Mouse (Mus musculus): ENCODE data around the gene Fcamr. TPM values are rescaled to one million over a fixed set of nuclear protein-coding genes. Genes with fewer than 3 reads are reported as not detected.

The Fcamr gene
- polyA plus RNA-seq, 1 experiment, result not detected

DNA sequence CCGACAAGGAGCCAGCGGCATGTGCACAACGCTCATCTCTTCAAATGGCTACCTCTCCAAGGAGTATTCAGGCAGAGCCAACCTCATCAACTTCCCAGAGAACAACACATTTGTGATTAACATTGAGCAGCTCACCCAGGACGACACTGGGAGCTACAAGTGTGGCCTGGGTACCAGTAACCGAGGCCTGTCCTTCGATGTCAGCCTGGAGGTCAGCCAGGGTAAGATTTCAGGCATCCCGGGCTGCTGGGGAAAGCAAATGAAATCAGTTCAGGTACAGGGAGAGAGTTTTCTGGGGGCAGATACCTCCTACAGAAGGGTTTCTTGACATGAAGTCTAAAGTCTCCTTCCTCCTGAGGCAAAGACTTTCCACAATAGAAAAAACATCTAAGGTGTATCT lies 40.9 kb downstream of the Fcamr start:
- H3K27me3 ChIP-seq (replicated peaks), result peaks cover 23% of the 10 kb centered on the region
- no peak overlapping the region for H3K4me3 ChIP-seq (replicated peaks)
- no peak for TF ChIP-seq GATA1 (IDR thresholded peaks at IDR 0.05; ENCODE audit: borderline replicate concordance, low read length)
- no peak for TF ChIP-seq FLI1 (IDR thresholded peaks at IDR 0.05; ENCODE audit: low read length)
- no peaks in the 10 kb centered on the region for H3K36me3 ChIP-seq (replicated peaks; ENCODE audit: low read length)
- peaks cover 12% of the 10 kb centered on the region for H3K4me1 ChIP-seq
- H3K9me3 ChIP-seq, result no peaks in the 10 kb centered on the region

- Histone ChIP-seq H3K9me3 (no peaks in the 10 kb centered on the region), H3K27me3 (replicated peaks) (peaks cover 35% of the 10 kb centered on the region), H3K4me1 (0 out of 2 replicates have a peak, but pooled peaks cover 3% of the 10 kb centered on the region), H3K4me3 (replicated peaks) (no peak overlapping the region), H3K36me3 (replicated peaks; ENCODE audit: low read length) (no peaks in the 10 kb centered on the region)
- TF ChIP-seq GATA1 (IDR thresholded peaks at IDR 0.05; ENCODE audit: borderline replicate concordance, low read length), result no peak
- no peak for TF ChIP-seq FLI1 (IDR thresholded peaks at IDR 0.05; ENCODE audit: low read length)
These were observed 43.8 kb downstream of the Fcamr start for GRCm38 (mm10) chr1:130844516-130844915.

GRCm38 (mm10) chr1:130849530-130850214 lies 49.0 kb downstream of the Fcamr start:
- Histone ChIP-seq H3K36me3 (replicated peaks; ENCODE audit: low read length) (no peaks in the 10 kb centered on the region), H3K9me3 (no peaks in the 10 kb centered on the region), H3K27me3 (replicated peaks) (peaks cover 34% of the 10 kb centered on the region), H3K4me1 (peaks cover 13% of the 10 kb centered on the region), H3K4me3 (replicated peaks) (no peak overlapping the region)
- TF ChIP-seq GATA1 (IDR thresholded peaks at IDR 0.05; ENCODE audit: borderline replicate concordance, low read length) (no peak), FLI1 (IDR thresholded peaks at IDR 0.05; ENCODE audit: low read length) (no peak)

GRCm38 (mm10) chr1:130850405-130850804 lies 49.7 kb downstream of the Fcamr start:
- Histone ChIP-seq H3K9me3 (no peaks in the 10 kb centered on the region), H3K27me3 (replicated peaks) (peaks cover 35% of the 10 kb centered on the region), H3K4me1 (peaks cover 13% of the 10 kb centered on the region), H3K36me3 (replicated peaks; ENCODE audit: low read length) (no peaks in the 10 kb centered on the region), H3K4me3 (replicated peaks) (peak overlapping the region; percentile 48)
- TF ChIP-seq GATA1 (IDR thresholded peaks at IDR 0.05; ENCODE audit: borderline replicate concordance, low read length) (no peak), FLI1 (IDR thresholded peaks at IDR 0.05; ENCODE audit: low read length) (no peak)

DNA sequence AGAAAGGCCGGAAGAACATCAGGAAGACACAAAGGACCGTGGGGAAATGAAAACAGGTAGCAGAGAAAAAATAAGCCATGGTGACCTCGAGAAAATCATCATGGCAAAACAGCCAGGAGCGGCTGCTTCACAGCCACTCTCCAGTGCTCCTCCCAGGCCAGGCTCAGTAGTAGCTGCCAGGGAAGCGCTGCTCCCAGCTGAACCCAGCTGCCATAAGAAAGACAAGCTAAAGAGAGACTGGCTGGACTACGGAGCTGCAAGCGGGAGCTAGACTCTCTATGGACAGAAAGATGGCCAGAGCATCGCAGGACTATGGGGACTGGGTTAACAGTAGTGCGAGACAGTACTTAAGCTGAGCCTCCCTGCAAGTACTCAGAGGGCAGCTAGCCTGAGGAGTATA lies 54.1 kb downstream of the Fcamr start:
- no peak overlapping the region for H3K4me3 ChIP-seq (replicated peaks)
- peaks cover 13% of the 10 kb centered on the region for H3K27me3 ChIP-seq (replicated peaks)
- H3K36me3 ChIP-seq (replicated peaks; ENCODE audit: low read length), result no peaks in the 10 kb centered on the region
- no peaks in the 10 kb centered on the region for H3K9me3 ChIP-seq
- no peak for TF ChIP-seq FLI1 (IDR thresholded peaks at IDR 0.05; ENCODE audit: low read length)
- TF ChIP-seq GATA1 (IDR thresholded peaks at IDR 0.05; ENCODE audit: borderline replicate concordance, low read length), result no peak
- H3K4me1 ChIP-seq, result peaks cover 11% of the 10 kb centered on the region

DNA sequence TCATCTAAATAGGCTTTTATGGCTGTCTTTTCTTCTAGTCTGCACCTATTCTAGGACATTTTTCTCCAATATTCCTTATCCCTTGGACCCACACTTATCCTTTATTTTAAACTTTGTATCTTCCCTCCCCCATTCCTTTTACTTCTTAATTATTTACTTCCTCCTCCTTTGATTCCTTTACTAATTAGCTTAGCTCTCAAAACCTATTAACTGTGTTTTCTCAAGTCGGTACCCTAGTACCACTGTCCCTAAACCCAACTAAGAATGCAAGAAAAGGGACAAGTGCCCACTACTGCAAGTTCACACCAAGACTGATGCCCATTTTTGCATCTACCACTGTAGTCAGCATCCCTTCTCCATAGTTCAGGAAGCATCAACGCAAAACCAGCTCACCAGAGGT lies 55.0 kb downstream of the Fcamr start:
- H3K4me3 ChIP-seq (replicated peaks), result no peak overlapping the region
- TF ChIP-seq GATA1 (IDR thresholded peaks at IDR 0.05; ENCODE audit: borderline replicate concordance, low read length), result no peak
- TF ChIP-seq FLI1 (IDR thresholded peaks at IDR 0.05; ENCODE audit: low read length), result no peak
- H3K9me3 ChIP-seq, result no peaks in the 10 kb centered on the region
- no peaks in the 10 kb centered on the region for H3K36me3 ChIP-seq (replicated peaks; ENCODE audit: low read length)
- H3K4me1 ChIP-seq, result peaks cover 2% of the 10 kb centered on the region
- peaks cover 10% of the 10 kb centered on the region for H3K27me3 ChIP-seq (replicated peaks)

DNA sequence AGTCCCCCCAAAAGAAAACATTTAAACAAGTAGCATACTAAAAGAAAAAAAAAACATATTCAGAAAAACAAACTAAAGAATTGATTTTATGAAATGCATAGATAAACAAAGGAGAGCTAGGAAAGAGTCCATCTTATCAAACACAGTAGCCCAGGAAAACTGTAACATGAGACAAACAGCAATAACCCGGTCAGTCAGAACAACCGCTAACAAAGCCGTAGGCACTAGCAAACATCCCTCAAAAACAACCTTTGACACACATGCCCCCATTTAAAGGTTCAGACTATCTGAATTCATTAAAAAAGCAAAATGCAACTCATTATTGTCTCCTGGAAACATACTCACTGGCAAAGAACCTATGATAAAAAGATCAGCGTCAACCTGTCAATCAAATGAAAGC lies 56.8 kb downstream of the Fcamr start:
- no peak for TF ChIP-seq GATA1 (IDR thresholded peaks at IDR 0.05; ENCODE audit: borderline replicate concordance, low read length)
- no peak for TF ChIP-seq FLI1 (IDR thresholded peaks at IDR 0.05; ENCODE audit: low read length)
- H3K4me3 ChIP-seq (replicated peaks), result no peak overlapping the region
- H3K27me3 ChIP-seq (replicated peaks), result peaks cover 9% of the 10 kb centered on the region
- H3K36me3 ChIP-seq (replicated peaks; ENCODE audit: low read length), result no peaks in the 10 kb centered on the region
- H3K4me1 ChIP-seq, result no peaks in the 10 kb centered on the region
- H3K9me3 ChIP-seq, result no peaks in the 10 kb centered on the region

- Histone ChIP-seq H3K36me3 (replicated peaks; ENCODE audit: low read length) (no peaks in the 10 kb centered on the region), H3K9me3 (0 out of 2 replicates have a peak, but pooled peaks cover 5% of the 10 kb centered on the region), H3K27me3 (replicated peaks) (peaks cover 6% of the 10 kb centered on the region), H3K4me3 (replicated peaks) (peak overlapping the region; percentile 33), H3K4me1 (peaks cover 5% of the 10 kb centered on the region)
- TF ChIP-seq FLI1 (IDR thresholded peaks at IDR 0.05; ENCODE audit: low read length), result no peak
- no peak for TF ChIP-seq GATA1 (IDR thresholded peaks at IDR 0.05; ENCODE audit: borderline replicate concordance, low read length)
These were observed 63.5 kb downstream of the Fcamr start for GRCm38 (mm10) chr1:130864238-130864637.

Other genes with a start within 250 kb of the Fcamr start
- gene Zp3r, start 171.3 kb upstream of the Fcamr start, polyA plus RNA-seq (2012; ENCODE audit: insufficient read depth, low replicate concordance), result not detected in 2 replicates
- gene C4bp, start 139.3 kb upstream of the Fcamr start, polyA plus RNA-seq (2012; ENCODE audit: insufficient read depth, low replicate concordance), result not detected in 2 replicates
- gene Gm29427, start 85.1 kb upstream of the Fcamr start, polyA plus RNA-seq (2012; ENCODE audit: insufficient read depth, low replicate concordance), result not detected in 2 replicates
- 0.95 and 2.4 TPM in 2 replicates for gene Yod1, start 83.6 kb upstream of the Fcamr start, polyA plus RNA-seq (2012; ENCODE audit: insufficient read depth, low replicate concordance)
- 1.8 and 2.5 TPM in 2 replicates for gene Pfkfb2, start 71.6 kb upstream of the Fcamr start, polyA plus RNA-seq (2012; ENCODE audit: insufficient read depth, low replicate concordance)
- 4.5 and 39.9 TPM in 2 replicates for gene AA986860, start 68.9 kb upstream of the Fcamr start, polyA plus RNA-seq (2012; ENCODE audit: insufficient read depth, low replicate concordance)
- gene Pigr, start 25.8 kb downstream of the Fcamr start, polyA plus RNA-seq (2012; ENCODE audit: insufficient read depth, low replicate concordance), result not detected in 2 replicates
- not detected in 2 replicates for gene Fcmr, start 64.8 kb downstream of the Fcamr start, polyA plus RNA-seq (2012; ENCODE audit: insufficient read depth, low replicate concordance)
- gene Il24, start 86.6 kb downstream of the Fcamr start, polyA plus RNA-seq (2012; ENCODE audit: insufficient read depth, low replicate concordance), result not detected in 2 replicates
- gene Il20, start 110.5 kb downstream of the Fcamr start, polyA plus RNA-seq (2012; ENCODE audit: insufficient read depth, low replicate concordance), result not detected in 2 replicates
- gene Il19, start 139.2 kb downstream of the Fcamr start, polyA plus RNA-seq (2012; ENCODE audit: insufficient read depth, low replicate concordance), result not detected in 2 replicates
- gene Il10, start 218.9 kb downstream of the Fcamr start, polyA plus RNA-seq (2012; ENCODE audit: insufficient read depth, low replicate concordance), result not detected in 2 replicates

All from megakaryocyte, embryonic 14.5 days (primary cell).